Mouse (Mus musculus): ENCODE results near the gene Luc7l3.

Gene Luc7l3

DNA sequence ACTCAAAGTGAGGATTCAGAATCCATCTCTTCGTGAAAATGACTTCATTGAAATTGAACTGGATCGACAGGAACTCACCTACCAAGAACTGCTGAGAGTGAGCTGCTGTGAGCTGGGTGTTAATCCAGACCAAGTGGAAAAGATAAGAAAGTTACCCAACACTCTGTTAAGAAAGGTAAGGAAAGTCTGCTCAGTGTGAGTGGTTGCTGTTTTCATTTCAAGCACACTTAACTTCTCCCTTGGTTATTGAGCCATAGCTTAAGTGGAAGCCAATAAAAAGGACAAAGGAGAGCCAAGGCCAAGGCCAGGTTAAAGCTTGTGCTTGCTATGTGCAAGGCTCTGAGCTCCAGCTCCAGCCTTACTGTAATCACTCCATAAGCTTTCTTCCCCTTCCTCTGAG lies 16.6 kb upstream of the Luc7l3 start:
- DNase-seq (ENCODE audit: low spot score in 2 of 2): no peak

DNA sequence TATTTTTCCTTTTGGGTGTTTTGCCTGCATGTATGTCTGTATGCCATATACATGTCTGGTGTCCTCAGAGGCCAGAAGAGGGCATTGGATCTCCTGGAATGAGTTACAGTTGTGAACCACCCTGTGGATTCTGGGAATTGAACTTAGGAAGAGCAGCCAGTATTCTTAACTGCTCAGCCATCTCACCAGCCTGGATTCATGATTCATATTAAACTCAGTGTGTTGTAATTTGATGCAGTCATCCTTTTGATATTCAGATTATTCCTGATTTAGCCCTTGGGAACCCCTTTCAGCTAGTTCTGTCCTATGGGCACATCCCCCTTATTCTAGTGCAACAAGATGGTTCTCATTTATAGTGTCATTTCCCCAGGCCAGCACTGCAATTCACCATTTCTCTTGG lies 14.8 kb upstream of the Luc7l3 start:
- DNase-seq (ENCODE audit: low spot score in 2 of 2): no peak

- DNase-seq (ENCODE audit: low spot score in 2 of 2): peak; percentile 74
Observed at GRCm38 (mm10) chr11:94334386-94334968, 12.7 kb upstream of the Luc7l3 start.

GRCm38 (mm10) chr11:94332726-94333125 lies 10.9 kb upstream of the Luc7l3 start:
- no peak for DNase-seq (ENCODE audit: low spot score in 2 of 2)

GRCm38 (mm10) chr11:94330211-94330610 lies 8.4 kb upstream of the Luc7l3 start:
- DNase-seq (ENCODE audit: low spot score in 2 of 2): no peak

- DNase-seq (ENCODE audit: low spot score in 2 of 2): peak in 1 of 2 experiments; percentile 45
Observed at GRCm38 (mm10) chr11:94329270-94329891, 7.6 kb upstream of the Luc7l3 start.

DNA sequence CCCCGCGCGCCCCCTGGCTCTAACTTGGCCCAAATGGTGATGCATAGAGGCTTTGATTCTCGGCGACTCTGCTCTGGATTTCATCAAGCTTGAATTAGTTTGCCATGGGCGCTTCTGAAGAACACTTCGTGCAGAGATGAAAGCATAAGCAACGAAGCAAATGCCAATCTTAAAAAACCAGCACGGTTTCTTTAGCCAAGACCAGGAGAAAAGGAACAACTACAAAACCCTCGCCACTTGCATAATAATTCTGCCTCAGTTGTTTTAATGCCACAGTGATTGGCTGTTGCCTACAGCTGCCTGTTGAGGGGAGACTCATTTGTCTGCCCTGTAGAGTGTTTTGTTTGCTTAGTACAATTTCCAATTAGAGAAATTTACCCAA lies 6.8 kb upstream of the Luc7l3 start:
- DNase-seq (ENCODE audit: low spot score in 2 of 2): no peak

DNA sequence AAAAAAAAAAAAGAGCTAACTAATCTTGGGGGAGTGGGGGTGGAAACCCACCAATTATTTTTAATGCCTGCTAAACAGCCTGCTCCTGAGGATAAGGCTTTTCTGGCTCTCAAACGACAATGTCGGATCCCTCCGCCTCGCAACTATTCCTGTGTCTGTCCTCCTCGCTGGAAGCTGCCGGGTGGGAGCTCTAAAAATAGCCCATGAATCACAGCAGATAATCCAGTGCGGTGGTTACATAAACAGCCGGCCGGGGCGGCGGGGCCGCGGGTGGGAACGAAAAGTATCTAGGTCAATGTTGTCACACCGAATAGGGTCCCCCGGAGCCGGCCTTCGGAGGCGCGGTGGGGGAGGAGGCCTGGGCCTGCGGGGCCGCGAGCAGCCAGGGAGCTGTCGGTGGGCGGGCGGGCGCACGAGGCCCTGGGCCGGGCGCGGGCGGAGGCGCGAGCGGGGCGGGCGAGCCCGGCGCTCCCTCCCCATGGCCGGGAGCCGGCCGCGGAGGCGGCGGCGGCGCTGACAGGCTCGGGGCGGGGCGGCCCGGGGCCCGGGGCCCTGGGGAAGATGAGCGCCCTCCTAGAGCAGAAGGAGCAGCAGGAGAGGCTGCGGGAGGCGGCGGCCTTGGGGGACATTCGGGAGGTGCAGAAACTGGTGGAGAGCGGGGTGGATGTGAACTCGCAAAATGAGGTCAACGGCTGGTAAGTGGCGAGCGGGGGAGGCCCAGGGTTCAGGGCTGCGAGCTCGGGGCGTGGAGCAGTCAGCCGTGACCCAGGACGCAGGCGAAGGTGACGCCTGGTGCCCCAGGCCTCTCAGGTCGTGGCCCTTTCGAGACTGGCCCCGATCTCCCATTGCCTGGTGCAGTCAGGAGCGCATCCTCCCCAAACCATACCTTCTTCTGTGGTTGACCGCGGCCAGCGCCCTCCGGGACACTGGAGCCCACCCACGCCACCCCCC lies 6.2 kb upstream of the Luc7l3 start, which contains the start of gene Ankrd40:
Gene Ankrd40, plus strand, starts transcription at position 309 of the 951 bp plus-strand sequence.
- DNase-seq (ENCODE audit: low spot score in 2 of 2): peak; percentile 87 to 94

GRCm38 (mm10) chr11:94326961-94327411 lies 5.2 kb upstream of the Luc7l3 start:
- no peak for DNase-seq (ENCODE audit: low spot score in 2 of 2)

- no peak for DNase-seq (ENCODE audit: low spot score in 2 of 2)
Observed at GRCm38 (mm10) chr11:94324618-94325017, 2.8 kb upstream of the Luc7l3 start.

DNA sequence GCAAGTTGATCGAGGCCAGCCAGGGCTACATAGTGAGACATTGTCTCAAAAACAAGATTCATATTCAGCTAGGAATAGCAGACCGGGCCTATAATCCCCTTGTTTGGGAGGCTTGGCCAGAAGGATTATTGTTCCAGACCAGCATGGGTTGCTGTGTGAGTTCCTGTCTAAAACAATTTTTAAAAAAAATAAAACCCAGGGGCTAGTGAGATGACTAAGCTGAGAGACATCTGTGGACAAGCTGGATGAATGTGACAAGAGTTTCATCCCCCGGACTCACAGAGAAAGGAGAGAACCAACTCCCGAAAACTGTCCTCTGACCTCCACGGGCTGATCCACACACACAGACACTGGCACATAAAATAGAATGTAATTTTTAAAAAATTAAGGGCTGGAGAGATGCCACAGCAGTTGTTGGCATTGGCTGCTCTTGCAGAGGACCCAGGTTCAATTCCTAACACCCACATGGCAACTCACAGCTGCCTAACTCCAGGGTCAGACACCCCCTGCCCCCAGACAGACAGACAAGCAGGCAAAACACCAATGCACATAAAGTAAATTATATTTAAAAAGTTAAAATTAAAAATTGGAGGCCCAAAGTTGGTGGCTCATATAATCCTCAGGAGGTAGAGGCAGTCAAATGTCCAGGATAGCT lies 1.6 kb upstream of the Luc7l3 start:
- DNase-seq (ENCODE audit: low spot score in 2 of 2): no peak

- no peak for DNase-seq (ENCODE audit: low spot score in 2 of 2)
Observed at GRCm38 (mm10) chr11:94322636-94323035, 848 bp upstream of the Luc7l3 start.

GRCm38 (mm10) chr11:94320969-94321930 lies 538 bp downstream of the Luc7l3 start:
- peak; percentile 64 to 82 for DNase-seq (ENCODE audit: low spot score in 2 of 2)

DNA sequence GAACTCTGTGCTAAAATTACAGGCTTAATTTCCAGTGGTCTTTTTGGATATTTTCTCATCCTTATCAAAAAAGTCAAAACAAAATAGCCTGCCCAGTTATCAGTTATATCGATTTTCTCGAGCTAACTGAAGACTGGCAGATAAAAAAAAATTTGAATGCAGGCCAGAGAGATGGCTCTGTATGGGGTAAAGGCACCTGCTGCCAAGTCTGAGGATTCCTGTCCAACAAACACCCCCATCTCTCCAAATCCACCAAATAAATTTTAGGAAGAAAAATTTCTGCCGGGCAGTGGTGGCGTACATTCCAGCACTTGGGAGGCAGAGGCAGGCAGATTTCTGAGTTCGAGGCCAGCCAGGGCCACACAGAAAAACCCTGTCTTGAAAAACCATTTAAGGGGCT lies 3.7 kb downstream of the Luc7l3 start:
- no peak for DNase-seq (ENCODE audit: low spot score in 2 of 2)

- DNase-seq (ENCODE audit: low spot score in 2 of 2): no peak
Observed at GRCm38 (mm10) chr11:94317515-94317914, 4.3 kb downstream of the Luc7l3 start.

DNA sequence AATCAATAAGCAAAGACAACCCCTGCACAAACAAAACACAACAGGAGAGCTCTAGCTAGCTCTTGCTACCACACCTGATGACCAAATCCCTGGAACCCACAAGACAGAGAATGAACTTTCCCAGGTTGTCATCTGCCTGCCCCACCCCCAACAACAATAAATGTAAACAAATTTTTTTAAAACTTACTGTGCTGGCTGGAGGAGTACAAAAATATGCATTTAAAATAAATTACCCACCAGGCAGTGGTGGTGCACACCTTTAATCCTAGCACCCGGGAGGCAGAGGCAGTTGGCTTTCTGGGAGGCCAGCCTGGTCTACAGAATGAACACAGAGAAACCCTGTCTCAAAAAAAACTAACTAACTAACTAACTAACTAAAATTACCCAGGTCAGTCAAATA lies 4.8 kb downstream of the Luc7l3 start:
- no peak for DNase-seq (ENCODE audit: low spot score in 2 of 2)

- DNase-seq (ENCODE audit: low spot score in 2 of 2): no peak
Observed at GRCm38 (mm10) chr11:94316528-94316927, 5.3 kb downstream of the Luc7l3 start.

GRCm38 (mm10) chr11:94315308-94315707 lies 6.5 kb downstream of the Luc7l3 start:
- DNase-seq (ENCODE audit: low spot score in 2 of 2): no peak

- DNase-seq (ENCODE audit: low spot score in 2 of 2): no peak
Observed at GRCm38 (mm10) chr11:94314098-94314652, 7.6 kb downstream of the Luc7l3 start.

DNA sequence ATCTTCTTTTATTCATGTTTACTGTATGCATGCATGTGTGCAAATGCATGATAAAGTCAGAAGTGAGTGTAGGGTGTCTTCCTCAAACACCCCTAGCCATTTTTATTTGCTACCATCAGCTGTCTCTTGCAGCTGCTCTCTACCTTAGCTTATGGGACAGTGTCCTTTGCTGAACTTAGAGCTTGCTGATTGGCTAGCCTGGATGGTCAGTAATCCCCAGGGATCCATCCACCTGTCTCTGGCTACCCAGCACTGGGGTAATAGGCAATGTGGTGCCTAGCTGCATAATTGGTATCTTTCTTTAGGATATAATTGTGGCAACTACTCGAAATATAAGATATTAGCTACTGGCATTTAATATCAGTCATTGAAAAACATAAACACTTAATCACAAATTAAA lies 9.1 kb downstream of the Luc7l3 start:
- DNase-seq (ENCODE audit: low spot score in 2 of 2): no peak
